Mouse (Mus musculus) heart, postnatal 4 days (tissue): ENCODE measurements at regions not wholly inside any gene's neighbourhood (a gene's known extent, or its start where the extent isn't known, plus 50 kb on each side); places are given as distances from the start of the nearest gene placed in this dataset.

Experiments used
- DNase-seq: peaks from one replicate; pipeline ENCODE4 v3.0.0; 2021

- no peak for DNase-seq
Observed at GRCm38 (mm10) chr16:76183556-76183955, 161.5 kb upstream of the Samsn1 start.

GRCm38 (mm10) chr16:76183105-76183504 lies 161.0 kb upstream of the Samsn1 start:
- DNase-seq = no peak

DNA sequence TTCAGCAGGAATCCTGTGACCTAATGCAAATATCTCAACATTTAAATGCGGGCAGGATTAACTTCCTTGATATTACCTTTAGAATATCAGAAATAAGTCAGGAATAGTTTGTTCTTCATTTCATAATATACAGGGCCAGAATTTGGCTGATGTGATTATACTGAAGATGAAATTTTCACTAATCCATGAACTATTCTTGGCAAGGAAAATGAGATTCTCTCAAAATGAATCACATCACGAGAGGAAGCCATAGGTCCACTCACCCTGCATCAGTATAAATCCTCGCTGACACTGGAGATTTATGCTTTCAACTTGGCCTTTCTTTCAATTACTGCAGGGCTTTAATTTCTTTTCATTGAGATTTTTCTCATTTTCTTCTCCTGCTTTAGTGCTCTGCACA lies 159.5 kb upstream of the Samsn1 start:
- no peak for DNase-seq

DNA sequence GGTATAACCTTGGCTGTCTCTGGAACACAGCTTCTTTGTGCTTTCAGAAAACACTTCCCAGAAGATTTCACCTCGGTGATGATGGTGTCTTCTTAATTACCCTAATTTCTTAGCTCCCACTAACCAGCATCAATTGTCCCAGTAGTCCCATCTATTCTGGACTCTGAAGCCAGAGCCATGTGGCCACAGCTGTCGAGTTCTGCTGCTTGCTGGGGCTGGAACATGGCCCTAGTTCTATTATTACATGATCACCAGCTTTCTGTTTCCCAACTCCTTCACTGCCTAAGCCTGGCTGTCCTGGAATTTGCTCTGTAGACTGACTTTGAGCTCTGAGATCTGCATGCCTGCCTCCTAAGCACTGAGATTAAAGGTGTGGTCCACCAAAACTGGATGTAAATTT lies 145.6 kb upstream of the Samsn1 start:
- DNase-seq = no peak

GRCm38 (mm10) chr16:76160879-76161278 lies 138.8 kb upstream of the Samsn1 start:
- DNase-seq = no peak

DNA sequence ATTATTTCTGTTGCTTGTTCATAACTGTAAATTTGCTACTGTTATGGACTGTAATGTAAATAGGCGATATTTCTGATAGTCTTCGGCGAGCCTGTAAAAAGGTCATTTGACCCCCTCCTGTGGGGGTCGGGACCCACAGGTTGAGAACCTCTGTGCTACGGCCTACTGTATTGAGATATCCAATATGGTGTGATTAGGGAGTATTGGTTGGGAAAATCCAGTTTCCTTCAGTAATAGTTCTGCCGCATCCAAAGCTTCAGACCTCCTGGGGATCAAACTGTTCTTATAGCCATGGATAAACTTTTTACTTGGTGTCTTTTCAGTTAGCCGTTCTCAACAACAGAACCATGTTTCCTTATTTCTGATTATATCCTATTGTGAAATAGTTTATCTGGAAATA lies 136.5 kb upstream of the Samsn1 start:
- DNase-seq = no peak

- DNase-seq = no peak
Observed at GRCm38 (mm10) chr16:76153766-76154525, 131.9 kb upstream of the Samsn1 start.

- DNase-seq = no peak
Observed at GRCm38 (mm10) chr16:76149581-76149980, 127.5 kb upstream of the Samsn1 start.

- no peak for DNase-seq
Observed at GRCm38 (mm10) chr16:76133892-76134291, 111.8 kb upstream of the Samsn1 start.

- DNase-seq = no peak
Observed at GRCm38 (mm10) chr16:76130486-76130885, 108.4 kb upstream of the Samsn1 start.

DNA sequence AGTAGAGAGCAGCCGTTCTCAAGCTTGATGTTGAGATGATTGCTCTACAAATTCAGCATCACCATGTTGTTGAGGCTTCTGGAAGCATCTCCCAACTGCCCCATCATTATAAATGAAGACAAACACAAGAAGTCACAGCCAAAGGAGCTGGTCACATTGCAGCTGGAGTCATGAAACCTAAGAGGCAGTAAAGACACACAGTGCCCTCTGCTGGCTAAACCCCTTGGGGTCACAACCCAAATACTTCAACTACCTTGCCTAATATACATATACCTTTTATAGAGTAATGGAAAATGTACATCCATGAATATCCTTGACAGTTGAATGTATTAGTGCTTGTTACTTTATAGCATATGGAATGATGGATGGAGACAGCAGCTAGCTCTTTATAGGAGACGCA lies 107.9 kb upstream of the Samsn1 start:
- DNase-seq = peak; percentile 26

DNA sequence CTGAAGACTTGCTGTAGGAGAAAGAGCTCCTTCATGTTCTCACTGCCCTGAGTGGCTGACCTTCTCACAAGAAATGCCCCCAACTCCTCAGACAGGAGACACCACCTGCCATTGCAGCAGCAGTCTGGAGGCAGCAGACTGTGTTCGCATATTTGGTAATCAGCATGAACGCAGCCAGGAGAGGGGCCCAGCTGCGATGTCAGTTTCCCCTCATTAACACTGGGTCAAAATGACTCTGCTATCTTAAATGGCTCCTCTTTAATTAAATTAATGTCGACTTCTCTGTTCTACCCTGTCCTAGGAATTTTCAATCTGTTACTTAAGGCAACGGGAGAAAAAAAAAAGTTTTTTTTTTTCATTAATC lies 100.9 kb upstream of the Samsn1 start:
- DNase-seq = no peak

DNA sequence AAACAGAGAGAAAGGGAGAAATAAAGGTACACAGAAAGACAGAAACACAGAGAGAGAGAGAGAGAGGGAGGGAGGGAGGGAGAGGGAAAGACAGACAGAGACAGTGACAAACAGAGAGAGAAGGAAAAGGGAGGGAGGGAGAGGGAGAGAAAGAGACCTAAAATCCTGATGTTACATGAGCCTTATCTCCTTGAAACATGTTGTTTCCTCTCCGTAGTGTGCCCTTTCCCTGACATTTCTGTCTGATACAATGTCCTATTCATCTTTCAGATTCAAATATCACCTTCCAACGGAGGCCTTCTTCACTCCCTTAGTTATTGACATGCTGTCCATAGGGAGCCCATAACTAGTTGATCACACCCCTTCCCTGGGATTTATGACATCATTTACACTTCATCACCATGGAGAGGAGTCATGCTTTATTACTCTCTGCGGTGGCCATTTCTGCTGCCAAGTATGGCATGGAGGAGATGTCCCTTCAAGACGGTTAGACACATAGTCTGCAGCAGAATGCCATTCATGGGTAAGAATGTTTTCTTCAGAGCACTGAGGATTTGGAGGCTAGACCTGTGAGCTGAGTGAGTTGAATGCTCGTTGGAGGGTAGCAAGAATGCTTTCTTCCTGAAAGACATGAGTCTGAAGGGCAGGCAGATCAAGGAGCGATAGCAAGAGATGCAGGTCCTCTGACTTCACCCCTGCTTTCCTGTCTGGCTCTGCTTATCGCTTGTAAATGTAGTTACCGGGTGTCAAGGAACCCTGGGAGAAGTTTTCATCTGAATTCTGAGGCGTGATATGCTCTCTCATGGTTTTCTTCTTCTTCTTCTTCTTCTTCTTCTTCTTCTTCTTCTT lies 100.3 kb upstream of the Samsn1 start:
- DNase-seq = no peak

DNA sequence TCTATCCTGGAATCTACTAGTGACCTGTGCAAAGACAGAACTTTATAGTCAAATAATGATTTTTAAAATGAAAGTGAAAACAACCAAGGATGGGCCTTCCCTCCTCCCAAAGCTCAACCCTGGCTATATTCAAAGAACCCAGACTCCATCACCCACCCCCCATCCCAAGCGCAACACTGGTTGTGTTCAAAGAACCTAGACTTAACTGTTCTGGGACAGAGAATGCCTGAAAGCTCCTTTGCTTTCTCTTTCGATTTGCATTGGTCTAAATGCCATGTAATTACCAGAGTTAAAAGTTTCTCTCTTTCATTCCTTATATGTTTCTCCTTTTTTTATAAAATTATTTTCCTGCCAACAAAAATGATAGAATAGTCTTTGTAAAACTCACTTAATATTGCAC lies 98.6 kb upstream of the Samsn1 start:
- DNase-seq = no peak

- no peak for DNase-seq
Observed at GRCm38 (mm10) chr16:76110383-76110782, 88.3 kb upstream of the Samsn1 start.

GRCm38 (mm10) chr16:76108464-76108863 lies 86.4 kb upstream of the Samsn1 start:
- no peak for DNase-seq

GRCm38 (mm10) chr16:76104673-76105072 lies 82.6 kb upstream of the Samsn1 start:
- no peak for DNase-seq

GRCm38 (mm10) chr16:76101773-76102172 lies 79.7 kb upstream of the Samsn1 start:
- no peak for DNase-seq

- DNase-seq = no peak
Observed at GRCm38 (mm10) chr16:76097808-76098207, 75.7 kb upstream of the Samsn1 start.

- DNase-seq = no peak
Observed at GRCm38 (mm10) chr16:76096363-76096762, 74.3 kb upstream of the Samsn1 start.

DNA sequence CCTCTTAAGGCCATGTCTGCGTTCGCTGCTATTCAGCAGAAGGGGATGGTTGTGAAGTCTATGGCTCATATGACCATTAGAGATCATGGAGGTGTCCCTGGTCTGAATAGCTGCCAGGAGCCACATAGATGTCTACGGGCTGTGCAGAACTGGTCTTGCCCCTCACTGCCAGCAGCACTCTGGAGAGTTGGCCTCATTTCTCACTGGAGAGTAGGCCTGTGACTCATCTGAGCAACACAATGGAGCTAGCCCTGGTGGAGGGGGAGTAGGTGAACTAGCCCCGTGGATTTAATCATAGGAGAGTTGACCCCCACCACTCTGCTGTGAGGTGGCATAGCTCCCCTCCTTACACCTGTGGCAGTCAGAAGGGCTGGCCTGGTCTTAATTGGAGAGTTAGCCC lies 63.3 kb upstream of the Samsn1 start:
- no peak for DNase-seq

DNA sequence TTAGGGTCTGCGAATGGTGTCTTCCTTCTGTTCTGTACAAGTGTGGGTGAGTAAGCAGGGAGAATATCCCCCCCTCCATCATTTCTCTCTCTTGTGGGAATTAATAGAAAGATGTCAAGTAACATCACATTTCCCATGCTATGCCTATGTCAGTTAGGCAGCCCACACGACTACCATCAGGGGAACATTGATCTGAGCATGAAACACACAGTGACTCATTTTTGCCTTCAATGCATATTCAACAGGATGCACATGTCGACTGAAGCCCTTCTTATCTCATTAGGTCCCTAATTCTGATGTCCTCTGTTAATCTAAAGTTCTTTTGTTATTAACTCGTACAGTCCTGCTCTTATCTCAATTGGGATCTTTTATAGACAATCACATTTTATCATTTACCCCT lies 60.4 kb upstream of the Samsn1 start:
- DNase-seq = no peak

GRCm38 (mm10) chr16:76079761-76080502 lies 57.9 kb upstream of the Samsn1 start:
- DNase-seq = no peak
